Mouse (Mus musculus): Measurements from ENCODE around the gene Gm11733. TPM values are rescaled to one million over a fixed set of nuclear protein-coding genes. Genes with fewer than 3 reads are reported as not detected.
A peak's percentile ranks its signal among the peaks of the same experiment; 100 is the strongest.

The Gm11733 gene
- polyA plus RNA-seq, 2 experiments, result not detected

GRCm38 (mm10) chr11:117466292-117466691 lies 17.9 kb upstream of the Gm11733 start:
- ATAC-seq (ENCODE audit: low FRiP score, low read depth) (no peak), DNase-seq (ENCODE audit: low spot score) (no peak)
- no peak for TF ChIP-seq POLR2A (IDR thresholded peaks at IDR 0.05; ENCODE audit: borderline replicate concordance, extremely low read depth, insufficient read depth, insufficient read length)
- Histone ChIP-seq H3K27me3 (ENCODE audit: control insufficient read depth, insufficient read depth, low read length) (no peaks in the 10 kb centered on the region), H3K36me3 (ENCODE audit: control insufficient read depth, insufficient read depth, low read length) (no peaks in the 10 kb centered on the region), H3K27ac (replicated peaks; ENCODE audit: low read depth, low read length) (no peak overlapping the region), H3K4me2 (replicated peaks; ENCODE audit: low read depth, low read length, severe bottlenecking) (no peak overlapping the region), H3K4me1 (ENCODE audit: control insufficient read depth, insufficient read depth, low read length) (peaks cover 2% of the 10 kb centered on the region; the same call in 1 of the 2 replicates), H3K4me3 (replicated peaks; ENCODE audit: low read length) (no peak overlapping the region), H3K9ac (ENCODE audit: low read depth, low read length, severe bottlenecking) (no peak overlapping the region), H3K9me3 (ENCODE audit: control insufficient read depth, low read length) (no peaks in the 10 kb centered on the region)
- 23% methylated on average over 5 of the region's 5 CpGs for WGBS

DNA sequence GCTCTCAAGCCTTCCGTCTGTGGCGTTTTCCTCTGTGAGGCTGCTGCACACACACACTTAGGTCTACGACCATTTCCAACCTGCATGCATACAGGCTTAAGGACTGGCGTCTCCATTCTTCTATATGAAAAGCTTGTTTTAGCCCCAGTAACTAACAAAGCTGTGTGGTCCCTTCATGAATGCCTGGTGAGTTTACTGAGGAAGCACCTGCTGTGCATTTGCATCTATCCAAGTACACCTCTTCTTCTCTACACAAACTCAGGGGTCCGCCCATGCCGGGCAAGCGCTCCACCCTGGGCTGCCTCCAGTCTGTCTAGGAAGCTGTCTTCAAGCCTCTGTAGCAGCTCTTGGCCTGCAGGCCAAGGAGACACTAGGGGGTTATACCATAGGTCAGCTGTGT lies 17.3 kb upstream of the Gm11733 start:
- Histone ChIP-seq H3K4me1 (ENCODE audit: control insufficient read depth, insufficient read depth, low read length) (peaks cover 2% of the 10 kb centered on the region; the same call in 1 of the 2 replicates), H3K9ac (ENCODE audit: low read depth, low read length, severe bottlenecking) (no peak overlapping the region), H3K4me3 (replicated peaks; ENCODE audit: low read length) (no peak overlapping the region), H3K9me3 (ENCODE audit: control insufficient read depth, low read length) (no peaks in the 10 kb centered on the region), H3K27me3 (ENCODE audit: control insufficient read depth, insufficient read depth, low read length) (no peaks in the 10 kb centered on the region), H3K36me3 (ENCODE audit: control insufficient read depth, insufficient read depth, low read length) (no peaks in the 10 kb centered on the region), H3K4me2 (replicated peaks; ENCODE audit: low read depth, low read length, severe bottlenecking) (no peak overlapping the region), H3K27ac (replicated peaks; ENCODE audit: low read depth, low read length) (no peak overlapping the region)
- no peak for TF ChIP-seq POLR2A (IDR thresholded peaks at IDR 0.05; ENCODE audit: borderline replicate concordance, extremely low read depth, insufficient read depth, insufficient read length)
- DNase-seq (ENCODE audit: low spot score) (no peak), ATAC-seq (ENCODE audit: low FRiP score, low read depth) (no peak)
- 83% methylated on average over 7 of the region's 7 CpGs for WGBS

- Histone ChIP-seq H3K9me3 (ENCODE audit: control insufficient read depth, low read length) (no peaks in the 10 kb centered on the region), H3K27me3 (ENCODE audit: control insufficient read depth, insufficient read depth, low read length) (no peaks in the 10 kb centered on the region), H3K4me3 (replicated peaks; ENCODE audit: low read length) (no peak overlapping the region), H3K36me3 (ENCODE audit: control insufficient read depth, insufficient read depth, low read length) (no peaks in the 10 kb centered on the region), H3K4me2 (replicated peaks; ENCODE audit: low read depth, low read length, severe bottlenecking) (no peak overlapping the region), H3K4me1 (ENCODE audit: control insufficient read depth, insufficient read depth, low read length) (no peaks in the 10 kb centered on the region; the same call in 1 of the 2 replicates), H3K9ac (ENCODE audit: low read depth, low read length, severe bottlenecking) (no peak overlapping the region), H3K27ac (replicated peaks; ENCODE audit: low read depth, low read length) (no peak overlapping the region)
- WGBS, result 39% methylated on average over 6 of the region's 6 CpGs
- ATAC-seq (ENCODE audit: low FRiP score, low read depth) (no peak), DNase-seq (ENCODE audit: low spot score) (no peak)
- no peak for TF ChIP-seq POLR2A (IDR thresholded peaks at IDR 0.05; ENCODE audit: borderline replicate concordance, extremely low read depth, insufficient read depth, insufficient read length)
Measured at GRCm38 (mm10) chr11:117468585-117469363, 15.4 kb upstream of the Gm11733 start.

- no peaks in the 10 kb centered on the region for H3K27me3 ChIP-seq (ENCODE audit: control insufficient read depth, insufficient read depth, low read length)
- peak; percentile 63 for ATAC-seq (ENCODE audit: low FRiP score, low read depth)
- H3K27ac ChIP-seq (replicated peaks; ENCODE audit: low read depth, low read length), result no peak overlapping the region
Measured at GRCm38 (mm10) chr11:117469724-117470123, 14.4 kb upstream of the Gm11733 start.

GRCm38 (mm10) chr11:117470586-117471195 lies 13.5 kb upstream of the Gm11733 start:
- no peaks in the 10 kb centered on the region for H3K9me3 ChIP-seq (ENCODE audit: control insufficient read depth, low read length)
- no peaks in the 10 kb centered on the region for H3K27me3 ChIP-seq (ENCODE audit: control insufficient read depth, insufficient read depth, low read length)
- no peak overlapping the region for H3K27ac ChIP-seq (replicated peaks; ENCODE audit: low read depth, low read length)
- H3K36me3 ChIP-seq (ENCODE audit: control insufficient read depth, insufficient read depth, low read length), result no peaks in the 10 kb centered on the region
- H3K4me3 ChIP-seq (replicated peaks; ENCODE audit: low read length), result no peak overlapping the region
- 79% methylated on average over 12 of the region's 12 CpGs for WGBS
- no peak overlapping the region for H3K4me2 ChIP-seq (replicated peaks; ENCODE audit: low read depth, low read length, severe bottlenecking)
- no peak for ATAC-seq (ENCODE audit: low FRiP score, low read depth)
- TF ChIP-seq POLR2A (IDR thresholded peaks at IDR 0.05; ENCODE audit: borderline replicate concordance, extremely low read depth, insufficient read depth, insufficient read length), result no peak
- H3K9ac ChIP-seq (ENCODE audit: low read depth, low read length, severe bottlenecking), result no peak overlapping the region
- no peak for DNase-seq (ENCODE audit: low spot score)
- H3K4me1 ChIP-seq (ENCODE audit: control insufficient read depth, insufficient read depth, low read length), result no peaks in the 10 kb centered on the region; the same call in 1 of the 2 replicates

More at GRCm38 (mm10) chr11:117469724-117470123, 14.4 kb upstream of the Gm11733 start:
- H3K9ac ChIP-seq (ENCODE audit: low read depth, low read length, severe bottlenecking), result no peak overlapping the region
- H3K4me1 ChIP-seq (ENCODE audit: control insufficient read depth, insufficient read depth, low read length), result no peaks in the 10 kb centered on the region; the same call in 1 of the 2 replicates
- 41% methylated on average over 5 of the region's 5 CpGs for WGBS
- DNase-seq (ENCODE audit: low spot score), result peak; percentile 40
- H3K36me3 ChIP-seq (ENCODE audit: control insufficient read depth, insufficient read depth, low read length), result no peaks in the 10 kb centered on the region
- H3K4me2 ChIP-seq (replicated peaks; ENCODE audit: low read depth, low read length, severe bottlenecking), result no peak overlapping the region
- H3K4me3 ChIP-seq (replicated peaks; ENCODE audit: low read length), result no peak overlapping the region
- no peaks in the 10 kb centered on the region for H3K9me3 ChIP-seq (ENCODE audit: control insufficient read depth, low read length)
- TF ChIP-seq POLR2A (IDR thresholded peaks at IDR 0.05; ENCODE audit: borderline replicate concordance, extremely low read depth, insufficient read depth, insufficient read length), result no peak
